ENCODE assay signal across 9 mouse cellular contexts in genomic region chr11:88561191-88561590, GRCm38 (mm10).
A peak's percentile ranks its signal among the peaks of the same experiment; 100 is the strongest.
DNase-seq lines count a peak whose midpoint lies in the region; ATAC-seq and TF ChIP-seq lines count a peak whose summit lies in the region.
"Had no signal": no experiment of that assay in that cellular context is flagged by ENCODE, and none has a peak within 500 bp of the region (broad histone marks: within the 10 kb centered on the region; RNA-seq: fewer than 3 reads in every experiment).

No protein-coding gene starts in this region.

- 29% methylated on average over 6 of the region's 6 CpGs for WGBS in forebrain, embryonic 11.5 days
- WGBS in forebrain, postnatal 0 days: 51% methylated on average over 6 of the region's 6 CpGs
- 9% methylated on average over 6 of the region's 6 CpGs for WGBS in lung, embryonic 16.5 days
- WGBS in limb, embryonic 14.5 days: 12% methylated on average over 6 of the region's 6 CpGs
- WGBS in stomach, postnatal 0 days: 14% methylated on average over 6 of the region's 6 CpGs

- H3K4me1 ChIP-seq in forebrain, embryonic 11.5 days (replicated peaks; ENCODE audit: control insufficient read depth, insufficient read depth, low read length): peaks cover 30% of the 10 kb centered on the region
- H3K4me1 ChIP-seq in forebrain, postnatal 0 days (ENCODE audit: insufficient read depth): no peaks in the 10 kb centered on the region
- peaks cover 43% of the 10 kb centered on the region for H3K4me1 ChIP-seq in lung, embryonic 16.5 days (replicated peaks; ENCODE audit: control insufficient read depth, insufficient read depth, low read length)
- H3K4me1 ChIP-seq in limb, embryonic 14.5 days (ENCODE audit: control insufficient read depth, insufficient read depth, low read length): peaks cover 43% of the 10 kb centered on the region
- peaks cover 20% of the 10 kb centered on the region for H3K4me1 ChIP-seq in stomach, postnatal 0 days (replicated peaks; ENCODE audit: control insufficient read depth, insufficient read depth)

- H3K9ac ChIP-seq in forebrain, embryonic 11.5 days (ENCODE audit: low read length): peak overlapping the region; percentile 14
- no peak overlapping the region for H3K9ac ChIP-seq in forebrain, postnatal 0 days
- H3K9ac ChIP-seq in lung, embryonic 16.5 days (ENCODE audit: low read length): peak overlapping the region; percentile 29; the same call in 1 of the 2 replicates
- H3K9ac ChIP-seq in limb, embryonic 14.5 days (ENCODE audit: low read depth, low read length, severe bottlenecking): no peak overlapping the region; the same call in 1 of the 2 replicates
- no peak overlapping the region for H3K9ac ChIP-seq in stomach, postnatal 0 days (ENCODE audit: low read length)

- no peaks in the 10 kb centered on the region; the same call in 1 of the 2 replicates for H3K36me3 ChIP-seq in forebrain, embryonic 11.5 days (ENCODE audit: control insufficient read depth, insufficient read depth, low read length)
- H3K36me3 ChIP-seq in forebrain, postnatal 0 days (ENCODE audit: insufficient read depth): no peaks in the 10 kb centered on the region
- H3K36me3 ChIP-seq in lung, embryonic 16.5 days (ENCODE audit: control insufficient read depth, insufficient read depth, low read length): no peaks in the 10 kb centered on the region
- 0 out of 2 replicates have a peak, but pooled peaks cover 3% of the 10 kb centered on the region for H3K36me3 ChIP-seq in limb, embryonic 14.5 days (ENCODE audit: control insufficient read depth, insufficient read depth, low read length)
- no peaks in the 10 kb centered on the region for H3K36me3 ChIP-seq in stomach, postnatal 0 days (ENCODE audit: control insufficient read depth, insufficient read depth, low read length)

- H3K27ac ChIP-seq in forebrain, embryonic 11.5 days (ENCODE audit: low read depth, low read length): no peak overlapping the region
- H3K27ac ChIP-seq in forebrain, postnatal 0 days (ENCODE audit: low read depth, low read length): no peak overlapping the region
- peak overlapping the region; percentile 65 for H3K27ac ChIP-seq in lung, embryonic 16.5 days (ENCODE audit: low read length)
- H3K27ac ChIP-seq in limb, embryonic 14.5 days (replicated peaks; ENCODE audit: low read depth, low read length): peak overlapping the region; percentile 43; the same call in 1 of the 2 replicates
- H3K27ac ChIP-seq in stomach, postnatal 0 days (replicated peaks): peak overlapping the region; percentile 70; the same call in 1 of the 2 replicates

- TF ChIP-seq POLR2A in limb, embryonic 14.5 days (IDR thresholded peaks at IDR 0.05; ENCODE audit: borderline replicate concordance, extremely low read depth, insufficient read depth, insufficient read length): no peak

- no peak overlapping the region for H3K4me2 ChIP-seq in forebrain, embryonic 11.5 days (ENCODE audit: low read depth, low read length, severe bottlenecking)
- no peak overlapping the region for H3K4me2 ChIP-seq in forebrain, postnatal 0 days (ENCODE audit: low read depth)
- no peak overlapping the region for H3K4me2 ChIP-seq in lung, embryonic 16.5 days (ENCODE audit: low read depth, low read length)
- no peak overlapping the region for H3K4me2 ChIP-seq in limb, embryonic 14.5 days (replicated peaks; ENCODE audit: low read depth, low read length, severe bottlenecking)
- no peak overlapping the region for H3K4me2 ChIP-seq in stomach, postnatal 0 days (replicated peaks; ENCODE audit: low read depth)

- TF ChIP-seq EP300 in stomach, postnatal 0 days (optimal IDR thresholded peaks at IDR 0.05): no peak

- no peak for ATAC-seq in forebrain, embryonic 11.5 days (replicated peaks; ENCODE audit: low FRiP score)
- no peak for ATAC-seq in forebrain, postnatal 0 days
- 0 out of 2 replicates have a peak, but pooled peaks have one; percentile 27 for ATAC-seq in lung, embryonic 16.5 days (ENCODE audit: low read depth)
- peak; percentile 14 for ATAC-seq in limb, embryonic 14.5 days (ENCODE audit: low FRiP score, low read depth)
- no peak for ATAC-seq in stomach, postnatal 0 days (ENCODE audit: low FRiP score, low TSS enrichment)
- ATAC-seq: inflammation-experienced regulatory T-cells, adult 6 months had no signal

- no peak for TF ChIP-seq CTCF in forebrain, postnatal 0 days (IDR thresholded peaks at IDR 0.05; ENCODE audit: low read depth)
- TF ChIP-seq CTCF in stomach, postnatal 0 days (IDR thresholded peaks at IDR 0.05; ENCODE audit: low read depth): no peak

- no peak overlapping the region for H3K4me3 ChIP-seq in forebrain, embryonic 11.5 days (ENCODE audit: low read depth, low read length)
- H3K4me3 ChIP-seq in forebrain, postnatal 0 days (ENCODE audit: low read depth, low read length): no peak overlapping the region
- H3K4me3 ChIP-seq in lung, embryonic 16.5 days (ENCODE audit: low read length): no peak overlapping the region
- H3K4me3 ChIP-seq in limb, embryonic 14.5 days (replicated peaks; ENCODE audit: low read length): no peak overlapping the region
- no peak overlapping the region for H3K4me3 ChIP-seq in stomach, postnatal 0 days (ENCODE audit: low read depth, low read length)

- H3K27me3 ChIP-seq in forebrain, embryonic 11.5 days (ENCODE audit: control insufficient read depth, insufficient read depth, low read length): no peaks in the 10 kb centered on the region
- H3K27me3 ChIP-seq in forebrain, postnatal 0 days (ENCODE audit: insufficient read depth, low read length): no peaks in the 10 kb centered on the region
- no peaks in the 10 kb centered on the region for H3K27me3 ChIP-seq in lung, embryonic 16.5 days (ENCODE audit: control insufficient read depth, insufficient read depth, low read depth, low read length)
- H3K27me3 ChIP-seq in limb, embryonic 14.5 days (ENCODE audit: control insufficient read depth, insufficient read depth, low read length): no peaks in the 10 kb centered on the region
- H3K27me3 ChIP-seq in stomach, postnatal 0 days (ENCODE audit: control insufficient read depth, insufficient read depth, low read length): no peaks in the 10 kb centered on the region

- no peaks in the 10 kb centered on the region for H3K9me3 ChIP-seq in forebrain, embryonic 11.5 days (ENCODE audit: control insufficient read depth, low read length)
- H3K9me3 ChIP-seq in forebrain, postnatal 0 days (ENCODE audit: low read length): no peaks in the 10 kb centered on the region
- H3K9me3 ChIP-seq in lung, embryonic 16.5 days (ENCODE audit: control insufficient read depth, low read length): no peaks in the 10 kb centered on the region
- no peaks in the 10 kb centered on the region for H3K9me3 ChIP-seq in limb, embryonic 14.5 days (ENCODE audit: control insufficient read depth, low read length)
- no peaks in the 10 kb centered on the region for H3K9me3 ChIP-seq in stomach, postnatal 0 days (ENCODE audit: control insufficient read depth, low read length)

- DNase-seq in forebrain, embryonic 11.5 days (ENCODE audit: low spot score): no peak
- DNase-seq in forebrain, postnatal 0 days: no peak
- DNase-seq in lung, postnatal 25 days (ENCODE audit: low spot score): no peak
- DNase-seq in limb, embryonic 14.5 days (ENCODE audit: low spot score): no peak
- DNase-seq in stomach, postnatal 0 days (ENCODE audit: low spot score): no peak
- DNase-seq in B cell, adult 2 months: no peak
- DNase-seq in cerebellum, adult 11 months: no peak

Comparison
In these comparisons a context has a peak if more than half of its experiments do, and no peak if none do; other contexts are left out.
1. H3K9ac ChIP-seq: peak in forebrain, embryonic 11.5 days (single experiment) and lung, embryonic 16.5 days (single experiment); none in forebrain, postnatal 0 days (single experiment), limb, embryonic 14.5 days (single experiment) and stomach, postnatal 0 days (single experiment).
2. ATAC-seq: peak in lung, embryonic 16.5 days (single experiment) and limb, embryonic 14.5 days (single experiment); none in forebrain, embryonic 11.5 days (single experiment), forebrain, postnatal 0 days (single experiment) and stomach, postnatal 0 days (single experiment).
3. H3K27ac ChIP-seq: peak in lung, embryonic 16.5 days (single experiment), limb, embryonic 14.5 days (single experiment) and stomach, postnatal 0 days (single experiment); none in forebrain, embryonic 11.5 days (single experiment) and forebrain, postnatal 0 days (single experiment).